Mouse (Mus musculus) layer of hippocampus, adult 2 months (tissue): ENCODE results near the gene Olfr904. TPM values are rescaled to one million over a fixed set of nuclear protein-coding genes. Genes with fewer than 3 reads are reported as not detected.
"Not testable (repeated sequence)": the region's sequence is repeated elsewhere in the genome, so short reads cannot be mapped to it uniquely, and the experiment has no call there.

ENCODE experiments used
- DNase-seq, 2 experiments: peaks; one replicate each; pipeline ENCODE4 v3.0.0; 2022; ENCODE audit warnings: low spot score in 2 of 2
- H3K27ac ChIP-seq: fragments of 200-600 bp; 2 replicates; pipeline ENCODE4 v1.8.1; 2022
- H3K4me3 ChIP-seq: fragments of 200-600 bp; 2 replicates; pipeline ENCODE4 v1.8.1; 2022; ENCODE audit warnings: mild to moderate bottlenecking
- CTCF ChIP-seq: fragments of 200-600 bp; conservative IDR thresholded peaks from 2 replicates; pipeline ENCODE4 v1.8.1; 2022; ENCODE audit warnings: antibody characterized with exemption, mild to moderate bottlenecking, moderate library complexity
- long read RNA-seq, 2 experiments: library from polyadenylated mRNA; stranded (forward); transcript quantifications; one replicate each; pipeline ENCODE4 v2.0.0; 2021; ENCODE audit warnings: borderline mapping rate in 2 of 2
- total RNA-seq, 2 experiments: library from RNA; stranded (reverse); gene quantifications; 2 replicates each; pipeline ENCODE4 v1.2.3; 2021

Gene Olfr904
- total RNA-seq = not detected
- long read RNA-seq, experiment 1 = 0 reads
- long read RNA-seq, experiment 2 = 0 reads

DNA sequence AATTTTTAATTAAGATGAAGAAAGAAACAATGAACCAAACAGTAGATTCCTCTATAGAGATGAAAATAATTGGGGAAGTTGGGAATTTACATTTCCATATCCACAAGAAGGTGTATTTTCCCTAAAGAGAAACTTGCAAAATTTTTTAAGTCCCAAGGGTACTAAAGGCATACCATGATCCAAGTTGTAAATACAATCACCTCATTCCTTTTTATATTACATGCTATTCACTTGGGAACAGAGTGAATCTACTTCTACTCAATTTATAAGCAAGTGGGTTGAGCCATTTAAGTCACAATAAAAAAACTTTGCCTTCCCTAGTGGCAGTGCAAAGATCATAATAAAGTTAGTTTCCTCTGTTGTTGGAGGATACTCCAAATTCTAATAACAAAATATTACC is at the start of gene Olfr904:
Gene Olfr904, plus strand, starts transcription at position 301 of the 400 bp plus-strand sequence.
- no peak for TF ChIP-seq CTCF
- Histone ChIP-seq H3K27ac (no peak within 1 kb of the TSS), H3K4me3 (no peak within 1 kb of the TSS)
- DNase-seq = no peak

DNA sequence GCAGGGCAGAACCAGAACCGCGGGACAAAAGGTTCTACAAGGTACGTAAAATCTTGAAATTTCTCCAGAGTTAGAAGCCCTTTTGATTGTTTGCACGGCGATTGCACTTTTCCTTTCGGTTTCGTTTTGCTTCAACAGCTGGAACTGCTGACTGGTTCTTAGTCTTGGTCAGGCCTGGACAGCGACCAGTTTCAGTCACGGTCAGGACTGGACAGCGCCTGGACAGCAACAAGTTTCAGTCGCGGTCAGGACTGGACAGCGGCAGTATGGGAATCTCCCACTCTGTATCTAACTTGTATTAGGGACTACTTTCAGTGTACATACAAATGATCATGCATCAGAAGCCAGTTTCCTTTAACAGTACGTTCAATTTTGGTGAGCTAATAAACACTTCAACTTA is 49.4 kb upstream of the Olfr904 start:
- H3K27ac ChIP-seq, DNase-seq: not testable (repeated sequence)

DNA sequence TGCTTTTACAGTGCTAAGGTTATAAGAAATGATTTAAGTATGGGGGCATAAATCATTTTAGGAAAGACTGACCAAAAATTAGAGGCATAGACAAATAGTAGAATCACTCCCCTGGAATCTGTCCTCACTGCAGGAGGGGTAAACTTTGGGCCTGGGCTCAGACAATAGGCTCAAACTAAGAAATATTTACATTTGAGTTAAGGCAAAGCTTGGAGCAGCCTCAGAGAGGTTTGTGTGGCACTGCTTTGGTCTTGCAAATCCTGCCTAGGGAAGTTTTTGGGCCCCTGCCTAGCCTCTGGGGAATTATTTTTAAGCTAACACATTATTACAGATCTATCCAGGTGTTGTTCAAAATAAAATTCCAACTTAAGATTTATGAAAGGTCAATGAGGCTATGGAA is 39.1 kb upstream of the Olfr904 start:
- H3K4me3 ChIP-seq = no peak overlapping the region
- DNase-seq = no peak
- TF ChIP-seq CTCF = no peak
- H3K27ac ChIP-seq = no peak overlapping the region

More for the DNA sequence above, 49.4 kb upstream of the Olfr904 start:
- not testable (repeated sequence) for H3K4me3 ChIP-seq

DNA sequence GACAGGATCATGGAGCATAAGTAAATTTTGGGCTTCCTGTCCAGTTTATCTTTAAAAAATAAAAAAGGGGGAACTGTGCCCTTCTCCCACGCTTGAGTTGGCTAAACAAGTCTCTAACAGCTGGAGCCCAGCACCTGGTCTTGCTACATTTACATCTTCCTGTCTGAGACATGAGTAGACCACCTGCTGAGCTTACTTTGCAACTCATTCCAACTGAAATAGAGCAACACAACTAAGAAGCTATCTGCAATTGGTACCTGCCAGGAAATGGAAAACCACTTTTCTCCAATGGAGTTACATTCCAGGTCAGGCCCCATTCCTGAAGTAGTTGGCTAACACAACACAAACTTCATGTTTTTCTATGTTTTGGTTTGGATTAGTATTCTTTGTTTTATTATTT is 35.9 kb upstream of the Olfr904 start:
- no peak overlapping the region for H3K27ac ChIP-seq
- no peak for TF ChIP-seq CTCF
- no peak overlapping the region for H3K4me3 ChIP-seq
- DNase-seq = no peak

DNA sequence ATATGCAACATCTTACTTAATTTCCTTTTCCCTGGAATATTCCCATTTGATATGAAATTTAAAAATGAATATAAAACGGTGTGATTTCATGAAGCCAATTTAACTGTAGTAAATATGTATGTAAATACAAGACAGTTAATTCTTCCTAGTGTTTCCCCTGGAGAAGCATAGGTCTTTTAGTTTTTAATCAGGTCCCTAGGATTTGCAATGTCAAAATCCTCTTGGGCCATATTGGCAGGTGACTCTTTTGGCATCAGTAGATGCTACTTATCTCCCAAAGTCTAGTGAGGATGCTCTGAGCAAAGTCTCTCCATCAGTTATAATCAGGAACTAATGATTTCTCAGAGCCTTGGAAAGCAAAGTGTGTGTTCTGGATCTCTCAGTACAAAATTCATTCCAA is 33.8 kb upstream of the Olfr904 start, which contains the start of gene Olfr901:
Gene Olfr901, plus strand, starts transcription at position 301 of the 400 bp plus-strand sequence.
- H3K27ac ChIP-seq = no peak within 1 kb of the TSS
- no peak within 1 kb of the TSS for H3K4me3 ChIP-seq
- TF ChIP-seq CTCF = no peak
- DNase-seq = no peak

DNA sequence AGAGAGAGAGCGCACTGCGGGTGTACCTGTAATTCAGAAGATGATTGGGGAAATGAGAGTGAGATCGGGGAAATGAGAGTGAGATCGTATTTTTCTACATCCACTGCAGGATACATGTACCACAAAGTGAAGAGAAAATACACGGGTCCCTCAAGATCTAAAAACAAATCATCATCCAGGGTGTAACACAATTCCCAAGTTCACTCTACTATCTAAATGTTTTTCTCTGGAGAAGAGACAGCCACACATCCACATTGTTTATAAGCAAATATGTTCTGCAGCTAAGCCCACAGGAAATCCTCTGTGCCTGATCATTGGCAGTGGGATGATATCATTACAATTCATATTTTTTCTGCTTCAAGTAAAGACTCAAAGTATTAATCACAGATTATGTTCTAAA is 15.6 kb upstream of the Olfr904 start, which contains the start of gene Olfr902:
Gene Olfr902, plus strand, starts transcription at position 301 of the 400 bp plus-strand sequence.
- Histone ChIP-seq H3K27ac (no peak within 1 kb of the TSS), H3K4me3 (no peak within 1 kb of the TSS)
- no peak for TF ChIP-seq CTCF
- no peak for DNase-seq

DNA sequence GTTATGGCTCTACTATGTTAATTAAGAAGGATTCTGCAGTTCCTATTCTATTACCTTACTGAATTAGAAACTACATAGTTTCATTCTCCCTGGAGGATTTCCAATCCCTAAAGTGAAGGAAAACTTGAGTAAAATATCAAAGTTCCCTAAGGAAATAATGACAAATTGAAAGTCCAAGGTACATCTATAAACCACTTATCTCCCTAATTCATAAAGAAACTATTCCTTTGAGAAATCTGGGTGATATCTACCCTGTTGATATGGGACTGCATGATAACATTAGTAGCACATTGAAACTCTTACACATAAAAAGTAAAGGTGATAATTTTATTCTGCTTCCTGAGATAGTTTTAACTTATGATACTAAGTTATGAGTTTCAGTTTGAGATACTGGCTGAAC is 7.9 kb downstream of the Olfr904 start, which contains the start of gene Olfr905:
Gene Olfr905, plus strand, starts transcription at position 301 of the 400 bp plus-strand sequence.
- DNase-seq = no peak
- no peak for TF ChIP-seq CTCF
- no peak within 1 kb of the TSS for H3K27ac ChIP-seq
- no peak within 1 kb of the TSS for H3K4me3 ChIP-seq

DNA sequence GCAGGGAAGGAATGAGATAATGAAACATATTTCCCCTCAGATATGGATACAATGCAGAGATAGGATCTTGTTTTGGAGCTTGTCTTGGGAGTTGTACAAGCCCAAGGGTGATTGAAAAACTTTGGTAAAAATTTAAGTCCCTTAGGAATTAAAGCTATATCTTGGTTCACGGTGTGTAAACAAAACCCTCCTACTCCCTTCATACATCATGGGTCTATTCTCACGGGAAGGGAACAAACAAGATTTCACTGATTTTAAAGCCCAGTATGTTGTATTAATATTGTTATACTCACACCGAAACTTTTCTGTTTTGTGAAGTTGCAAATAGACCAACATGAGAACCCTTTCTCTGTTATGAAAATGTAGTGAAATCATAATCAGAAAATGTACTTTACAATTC is 23.8 kb downstream of the Olfr904 start, which contains the start of gene Olfr906:
Gene Olfr906, plus strand, starts transcription at position 301 of the 400 bp plus-strand sequence.
- no peak within 1 kb of the TSS for H3K4me3 ChIP-seq
- no peak within 1 kb of the TSS for H3K27ac ChIP-seq
- TF ChIP-seq CTCF = no peak
- DNase-seq = no peak

DNA sequence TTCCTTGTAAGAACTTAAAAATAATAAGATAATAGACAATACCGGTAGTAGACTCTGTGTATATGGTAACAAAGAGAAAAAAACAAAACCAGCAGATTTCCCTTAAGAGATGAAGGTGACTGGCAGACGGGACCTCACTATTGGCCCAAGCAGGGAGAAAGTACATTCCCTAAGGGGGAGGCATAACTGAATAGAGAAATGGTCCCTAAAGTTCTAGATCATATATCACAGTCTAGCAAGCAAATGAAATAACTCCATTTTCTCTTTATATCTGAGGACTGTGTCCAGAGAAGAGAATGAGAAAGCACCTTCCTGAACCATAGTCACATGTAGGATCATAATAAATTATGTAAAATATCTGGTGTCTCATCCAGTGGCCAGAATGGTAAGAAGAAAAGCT is 32.6 kb downstream of the Olfr904 start, which contains the start of gene Olfr907:
Gene Olfr907, plus strand, starts transcription at position 301 of the 400 bp plus-strand sequence.
- no peak for TF ChIP-seq CTCF
- Histone ChIP-seq H3K27ac (no peak within 1 kb of the TSS), H3K4me3 (no peak within 1 kb of the TSS)
- no peak for DNase-seq

DNA sequence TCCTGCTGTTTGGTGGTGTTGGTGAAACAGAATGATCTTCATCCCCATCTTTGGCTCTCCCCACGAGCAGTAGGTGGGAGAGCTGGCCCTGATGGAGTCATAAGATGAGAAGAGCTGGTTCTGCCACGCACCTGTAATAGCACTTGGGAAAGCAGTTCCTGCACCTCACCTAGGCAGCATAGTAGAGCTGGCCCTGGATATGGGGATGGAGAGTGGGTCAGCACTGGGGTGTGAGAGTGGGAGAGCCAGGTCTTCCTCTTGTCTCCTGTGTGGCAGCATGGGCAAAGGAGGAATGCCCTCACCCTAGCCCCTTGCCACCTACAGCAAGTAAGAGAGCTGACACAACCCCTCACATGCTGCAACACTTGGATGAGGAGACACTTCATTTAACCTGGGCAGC is 49.4 kb downstream of the Olfr904 start:
- H3K27ac ChIP-seq = no peak overlapping the region
- no peak for DNase-seq
- no peak for TF ChIP-seq CTCF
- H3K4me3 ChIP-seq = no peak overlapping the region

Other genes starting within 250 kb of the Olfr904 start
- gene Olfr894, start 245.1 kb upstream of the Olfr904 start, total RNA-seq = not detected
- gene Olfr143, start 210.4 kb upstream of the Olfr904 start, total RNA-seq = not detected
- gene Olfr895, start 195.3 kb upstream of the Olfr904 start, total RNA-seq = not detected
- gene Olfr896-ps1, start 172.0 kb upstream of the Olfr904 start, total RNA-seq = not detected
- not detected for gene Olfr25, start 134.1 kb upstream of the Olfr904 start, total RNA-seq
- gene Olfr898, start 114.7 kb upstream of the Olfr904 start, total RNA-seq = not detected
- gene Olfr250, start 96.2 kb upstream of the Olfr904 start, total RNA-seq = not detected
- not detected for gene Olfr251, start 86.1 kb upstream of the Olfr904 start, total RNA-seq
- not detected for gene Olfr147, start 61.4 kb upstream of the Olfr904 start, total RNA-seq
- gene Olfr901, start 33.7 kb upstream of the Olfr904 start, total RNA-seq = not detected
- gene Olfr902, start 15.5 kb upstream of the Olfr904 start, total RNA-seq = not detected
- not detected for gene Olfr905, start 8.0 kb downstream of the Olfr904 start, total RNA-seq
- gene Olfr906, start 23.9 kb downstream of the Olfr904 start, total RNA-seq = not detected
- gene Olfr907, start 32.7 kb downstream of the Olfr904 start, total RNA-seq = not detected
- not detected for gene Olfr911-ps1, start 58.4 kb downstream of the Olfr904 start, total RNA-seq
- gene Olfr910, start 74.7 kb downstream of the Olfr904 start, total RNA-seq = not detected
- gene Olfr912, start 117.0 kb downstream of the Olfr904 start, total RNA-seq = not detected
- not detected for gene Olfr913, start 129.6 kb downstream of the Olfr904 start, total RNA-seq
- not detected for gene Olfr914, start 142.0 kb downstream of the Olfr904 start, total RNA-seq
- not detected for gene Olfr916, start 196.7 kb downstream of the Olfr904 start, total RNA-seq
- gene Olfr917, start 202.7 kb downstream of the Olfr904 start, total RNA-seq = not detected
- not detected for gene Olfr918, start 211.5 kb downstream of the Olfr904 start, total RNA-seq
- not detected for gene Olfr919, start 240.5 kb downstream of the Olfr904 start, total RNA-seq